Mouse (Mus musculus): Measurements from ENCODE around the gene Atxn1. TPM values are rescaled to one million over a fixed set of nuclear protein-coding genes. Genes with fewer than 3 reads are reported as not detected.

The Atxn1 gene
- polyA plus RNA-seq, 1 experiment from 2014 or later: 2.3 TPM

DNA sequence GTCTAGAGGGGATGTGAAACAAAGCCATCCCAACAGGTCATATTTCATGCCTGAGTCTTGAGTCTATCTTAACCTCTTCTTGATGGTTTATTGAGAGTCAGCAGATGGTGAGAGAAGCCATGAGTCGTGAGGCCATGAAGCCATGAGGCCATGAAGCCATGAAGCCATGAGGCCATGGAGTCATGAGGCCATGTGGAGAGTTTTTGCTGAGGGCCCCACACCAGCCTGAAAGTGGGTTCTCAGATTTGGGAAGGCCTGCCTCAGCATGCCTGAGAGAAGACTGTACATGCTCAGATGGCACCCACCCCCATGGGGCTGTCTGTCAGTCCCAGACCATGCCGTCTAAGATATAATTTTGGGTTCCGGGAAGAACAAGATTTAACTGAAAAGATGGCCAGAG, 229.0 kb downstream of the Atxn1 start:
- no peak for ATAC-seq (replicated peaks; ENCODE audit: low FRiP score)
- 90% methylated on average over 3 of the region's 3 CpGs for WGBS
- no peaks in the 10 kb centered on the region for H3K36me3 ChIP-seq (ENCODE audit: control insufficient read depth, insufficient read depth, low read length)

DNA sequence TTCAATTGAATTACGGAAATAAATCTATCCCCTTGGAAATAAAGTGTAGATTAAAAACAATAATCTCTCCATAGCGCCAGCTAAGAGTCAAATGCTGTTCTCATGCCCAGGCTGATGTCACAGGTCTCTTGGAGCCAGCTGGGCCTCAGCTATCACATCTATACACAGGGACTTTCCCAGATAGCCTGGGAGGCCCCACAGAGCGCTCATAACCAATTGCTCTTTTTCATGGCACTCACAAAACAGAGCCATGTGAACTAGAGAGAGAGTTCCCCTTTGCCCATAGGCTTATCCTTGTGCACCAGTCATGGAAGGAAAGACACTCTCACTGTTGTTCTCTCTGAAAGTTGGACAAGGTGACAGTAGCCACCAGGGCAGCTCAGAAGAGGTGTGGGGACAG, 230.3 kb downstream of the Atxn1 start:
- Histone ChIP-seq H3K9me3 (ENCODE audit: control insufficient read depth, low read length) (no peaks in the 10 kb centered on the region), H3K4me3 (ENCODE audit: low read depth, low read length) (no peak overlapping the region), H3K4me2 (no peak overlapping the region), H3K27me3 (replicated peaks; ENCODE audit: control insufficient read depth, insufficient read depth, low read length) (no peaks in the 10 kb centered on the region), H3K36me3 (ENCODE audit: control insufficient read depth, insufficient read depth, low read length) (no peaks in the 10 kb centered on the region), H3K27ac (ENCODE audit: low read depth, low read length) (no peak overlapping the region), H3K9ac (ENCODE audit: low read depth, low read length) (no peak overlapping the region), H3K4me1 (replicated peaks; ENCODE audit: control insufficient read depth, insufficient read depth, low read length) (no peaks in the 10 kb centered on the region)
- 83% methylated on average over 3 of the region's 3 CpGs for WGBS
- DNase-seq (ENCODE audit: low spot score) (no peak), ATAC-seq (replicated peaks; ENCODE audit: low FRiP score) (no peak)

More for the DNA sequence above, 229.0 kb downstream of the Atxn1 start:
- no peak overlapping the region for H3K9ac ChIP-seq (ENCODE audit: low read depth, low read length)
- no peaks in the 10 kb centered on the region for H3K9me3 ChIP-seq (ENCODE audit: control insufficient read depth, low read length)
- H3K27ac ChIP-seq (ENCODE audit: low read depth, low read length): no peak overlapping the region
- no peaks in the 10 kb centered on the region for H3K4me1 ChIP-seq (replicated peaks; ENCODE audit: control insufficient read depth, insufficient read depth, low read length)
- no peak overlapping the region for H3K4me3 ChIP-seq (ENCODE audit: low read depth, low read length)
- H3K4me2 ChIP-seq: no peak overlapping the region
- DNase-seq (ENCODE audit: low spot score): no peak
- H3K27me3 ChIP-seq (replicated peaks; ENCODE audit: control insufficient read depth, insufficient read depth, low read length): no peaks in the 10 kb centered on the region

DNA sequence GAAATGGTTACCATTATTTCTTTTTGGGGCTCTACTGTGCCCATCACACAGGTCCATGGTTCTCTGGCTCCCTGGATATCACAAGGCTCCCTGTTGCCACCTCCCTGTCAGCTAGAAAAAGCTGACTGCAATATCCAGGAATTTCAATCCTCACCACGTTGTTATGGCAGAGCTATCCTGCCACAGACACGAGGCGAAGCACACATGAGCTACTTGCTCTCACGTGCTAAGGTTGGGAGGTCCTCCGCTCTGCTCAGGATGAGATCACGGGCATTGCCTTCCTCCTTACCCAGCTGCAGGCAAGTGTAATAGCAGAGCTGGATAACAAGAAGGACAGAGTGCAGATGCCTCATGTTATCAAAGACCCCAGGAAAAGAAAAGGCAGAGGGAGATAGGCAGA, 232.2 kb downstream of the Atxn1 start:
- 69% methylated on average over 6 of the region's 6 CpGs for WGBS
- Histone ChIP-seq H3K4me1 (replicated peaks; ENCODE audit: control insufficient read depth, insufficient read depth, low read length) (no peaks in the 10 kb centered on the region), H3K4me3 (ENCODE audit: low read depth, low read length) (no peak overlapping the region), H3K9me3 (ENCODE audit: control insufficient read depth, low read length) (no peaks in the 10 kb centered on the region), H3K27ac (ENCODE audit: low read depth, low read length) (no peak overlapping the region), H3K27me3 (replicated peaks; ENCODE audit: control insufficient read depth, insufficient read depth, low read length) (no peaks in the 10 kb centered on the region), H3K36me3 (ENCODE audit: control insufficient read depth, insufficient read depth, low read length) (no peaks in the 10 kb centered on the region), H3K9ac (ENCODE audit: low read depth, low read length) (no peak overlapping the region), H3K4me2 (no peak overlapping the region)
- ATAC-seq (replicated peaks; ENCODE audit: low FRiP score) (no peak), DNase-seq (ENCODE audit: low spot score) (no peak)

DNA sequence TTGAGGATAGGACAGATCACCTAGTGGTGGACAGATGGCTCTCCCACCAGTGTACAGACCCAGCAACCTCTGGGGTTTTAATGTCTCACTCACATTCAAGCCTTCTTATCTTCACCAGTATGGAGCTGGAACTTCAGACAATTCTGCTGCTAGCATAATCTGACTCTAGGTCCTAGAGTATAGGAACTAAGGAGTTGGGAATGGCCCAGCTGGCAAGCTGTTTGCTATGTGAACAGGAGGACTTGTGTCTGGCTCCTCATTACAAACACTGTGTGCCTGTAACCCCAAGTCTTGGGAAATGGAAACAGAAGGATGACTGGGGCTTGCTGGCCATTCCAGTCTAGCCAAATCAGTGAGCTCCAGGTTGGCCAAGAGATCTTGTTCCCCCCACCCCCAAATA, 237.9 kb downstream of the Atxn1 start:
- H3K36me3 ChIP-seq (ENCODE audit: control insufficient read depth, insufficient read depth, low read length): no peaks in the 10 kb centered on the region
- no peaks in the 10 kb centered on the region for H3K4me1 ChIP-seq (replicated peaks; ENCODE audit: control insufficient read depth, insufficient read depth, low read length)
- no peak overlapping the region for H3K9ac ChIP-seq (ENCODE audit: low read depth, low read length)
- H3K9me3 ChIP-seq (ENCODE audit: control insufficient read depth, low read length): no peaks in the 10 kb centered on the region
- DNase-seq (ENCODE audit: low spot score) (no peak), ATAC-seq (replicated peaks; ENCODE audit: low FRiP score) (no peak)
- H3K4me3 ChIP-seq (ENCODE audit: low read depth, low read length): no peak overlapping the region
- no peak overlapping the region for H3K27ac ChIP-seq (ENCODE audit: low read depth, low read length)
- no peaks in the 10 kb centered on the region for H3K27me3 ChIP-seq (replicated peaks; ENCODE audit: control insufficient read depth, insufficient read depth, low read length)
- no peak overlapping the region for H3K4me2 ChIP-seq

DNA sequence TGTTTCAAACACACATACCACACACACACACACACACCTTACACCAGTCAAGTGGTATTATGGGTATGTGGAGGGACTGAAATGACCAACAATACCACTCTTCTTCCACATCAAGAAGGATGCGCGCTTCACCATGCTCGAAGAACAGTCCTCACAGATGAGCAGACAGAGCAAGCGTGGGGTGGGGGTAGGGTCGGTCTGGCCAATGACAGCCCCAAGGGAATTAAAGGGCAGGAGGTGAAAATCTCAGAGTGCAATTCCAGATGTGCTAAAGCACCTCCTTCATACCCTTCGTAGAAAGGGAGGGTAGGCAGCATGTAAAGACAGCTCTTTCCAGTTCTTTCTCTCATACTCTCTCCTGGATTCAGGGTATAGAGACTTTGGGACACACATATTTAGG, 238.6 kb downstream of the Atxn1 start:
- Histone ChIP-seq H3K27ac (ENCODE audit: low read depth, low read length) (no peak overlapping the region), H3K4me2 (no peak overlapping the region), H3K27me3 (replicated peaks; ENCODE audit: control insufficient read depth, insufficient read depth, low read length) (no peaks in the 10 kb centered on the region), H3K4me3 (ENCODE audit: low read depth, low read length) (no peak overlapping the region), H3K9me3 (ENCODE audit: control insufficient read depth, low read length) (no peaks in the 10 kb centered on the region), H3K36me3 (ENCODE audit: control insufficient read depth, insufficient read depth, low read length) (no peaks in the 10 kb centered on the region), H3K4me1 (replicated peaks; ENCODE audit: control insufficient read depth, insufficient read depth, low read length) (no peaks in the 10 kb centered on the region), H3K9ac (ENCODE audit: low read depth, low read length) (no peak overlapping the region)
- 85% methylated on average over 6 of the region's 6 CpGs for WGBS
- ATAC-seq (replicated peaks; ENCODE audit: low FRiP score) (no peak), DNase-seq (ENCODE audit: low spot score) (no peak)

DNA sequence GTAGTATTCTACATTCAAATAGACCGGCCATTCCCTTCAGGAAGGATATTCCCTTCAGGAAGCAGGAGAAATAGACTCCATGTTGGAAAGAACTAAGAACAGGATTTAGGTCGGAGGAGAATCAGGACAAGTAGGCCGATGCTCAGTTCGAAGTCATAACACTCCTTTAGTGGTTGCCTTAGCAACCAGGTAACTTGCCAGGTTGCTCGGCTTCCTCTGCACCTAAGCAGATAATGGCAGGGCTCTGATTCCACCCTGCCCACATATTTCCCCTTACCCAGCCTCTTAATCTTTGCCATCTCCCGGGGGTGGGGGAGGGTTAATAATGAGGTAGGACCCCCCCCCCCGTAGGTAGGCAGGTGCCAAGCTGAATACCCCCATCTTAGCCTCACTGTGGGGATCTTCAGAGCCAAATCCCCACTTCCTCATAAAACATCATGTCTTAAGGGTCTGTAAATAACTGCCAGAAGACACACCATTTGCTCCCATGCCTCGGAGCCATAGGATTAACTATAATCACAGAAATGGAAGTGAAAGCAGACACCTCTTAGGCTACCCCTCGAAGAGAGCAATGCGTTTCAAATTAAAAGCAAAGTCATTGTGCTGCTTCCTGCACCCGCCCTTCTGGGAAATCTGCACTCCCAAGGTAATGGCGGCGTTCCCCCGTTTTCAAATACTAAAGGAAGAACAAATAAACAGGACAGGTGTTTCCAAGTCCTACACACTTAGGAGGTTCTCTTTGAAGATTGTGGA, 240.1 kb downstream of the Atxn1 start:
- Histone ChIP-seq H3K27me3 (replicated peaks; ENCODE audit: control insufficient read depth, insufficient read depth, low read length) (no peaks in the 10 kb centered on the region), H3K4me2 (no peak overlapping the region), H3K36me3 (ENCODE audit: control insufficient read depth, insufficient read depth, low read length) (no peaks in the 10 kb centered on the region), H3K9me3 (ENCODE audit: control insufficient read depth, low read length) (no peaks in the 10 kb centered on the region), H3K9ac (ENCODE audit: low read depth, low read length) (no peak overlapping the region), H3K4me3 (ENCODE audit: low read depth, low read length) (no peak overlapping the region), H3K4me1 (replicated peaks; ENCODE audit: control insufficient read depth, insufficient read depth, low read length) (no peaks in the 10 kb centered on the region), H3K27ac (ENCODE audit: low read depth, low read length) (no peak overlapping the region)
- WGBS: 77% methylated on average over 14 of the region's 14 CpGs
- ATAC-seq (replicated peaks; ENCODE audit: low FRiP score) (no peak), DNase-seq (ENCODE audit: low spot score) (no peak)

DNA sequence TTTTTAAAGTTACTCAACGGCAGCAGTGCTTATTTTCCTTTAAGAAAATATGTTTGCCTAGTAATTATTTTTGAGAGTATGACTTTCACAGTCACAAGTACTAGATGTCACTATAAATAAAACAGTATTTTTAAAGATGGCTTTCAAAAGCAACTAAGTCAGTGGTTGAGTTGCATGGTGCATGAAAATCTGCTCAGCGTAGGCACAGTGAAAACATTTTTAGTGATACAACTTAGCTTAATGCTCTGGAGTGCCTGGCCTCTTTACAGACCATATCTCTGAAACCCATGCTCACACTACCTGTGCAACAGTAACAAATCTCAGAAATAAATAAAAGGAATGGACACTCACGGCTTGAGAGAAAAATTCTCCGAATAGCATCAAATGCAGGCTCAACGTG, 241.9 kb downstream of the Atxn1 start:
- no peak overlapping the region for H3K4me2 ChIP-seq
- WGBS: 90% methylated on average over 5 of the region's 5 CpGs

DNA sequence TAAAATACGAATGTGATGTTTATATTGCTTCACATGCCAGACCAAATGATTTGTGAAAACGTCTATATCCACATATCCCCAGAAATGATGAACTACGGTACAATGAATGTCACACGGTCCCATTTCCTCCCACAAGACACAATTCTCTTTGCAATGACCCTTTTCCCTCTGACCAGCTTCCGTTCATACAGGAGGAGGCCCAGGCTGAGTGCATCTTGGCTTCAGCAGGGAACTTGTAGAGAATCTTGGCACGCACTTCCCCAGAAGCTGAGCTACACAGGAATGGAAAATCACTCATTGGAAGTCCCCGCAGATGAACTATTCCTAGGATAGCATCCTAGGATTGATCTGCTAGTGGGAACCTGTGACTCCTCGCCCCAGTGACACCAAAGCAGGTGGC, 243.2 kb downstream of the Atxn1 start:
- Histone ChIP-seq H3K27me3 (replicated peaks; ENCODE audit: control insufficient read depth, insufficient read depth, low read length) (no peaks in the 10 kb centered on the region), H3K4me2 (no peak overlapping the region), H3K4me3 (ENCODE audit: low read depth, low read length) (no peak overlapping the region), H3K36me3 (ENCODE audit: control insufficient read depth, insufficient read depth, low read length) (no peaks in the 10 kb centered on the region; the same call in 1 of the 2 replicates), H3K9me3 (ENCODE audit: control insufficient read depth, low read length) (no peaks in the 10 kb centered on the region), H3K4me1 (replicated peaks; ENCODE audit: control insufficient read depth, insufficient read depth, low read length) (no peaks in the 10 kb centered on the region), H3K27ac (ENCODE audit: low read depth, low read length) (no peak overlapping the region), H3K9ac (ENCODE audit: low read depth, low read length) (no peak overlapping the region)
- 83% methylated on average over 8 of the region's 8 CpGs for WGBS
- ATAC-seq (replicated peaks; ENCODE audit: low FRiP score) (no peak), DNase-seq (ENCODE audit: low spot score) (no peak)

More for the DNA sequence above, 241.9 kb downstream of the Atxn1 start:
- Histone ChIP-seq H3K9me3 (ENCODE audit: control insufficient read depth, low read length) (no peaks in the 10 kb centered on the region), H3K27me3 (replicated peaks; ENCODE audit: control insufficient read depth, insufficient read depth, low read length) (no peaks in the 10 kb centered on the region), H3K4me1 (replicated peaks; ENCODE audit: control insufficient read depth, insufficient read depth, low read length) (no peaks in the 10 kb centered on the region), H3K27ac (ENCODE audit: low read depth, low read length) (no peak overlapping the region), H3K36me3 (ENCODE audit: control insufficient read depth, insufficient read depth, low read length) (no peaks in the 10 kb centered on the region; the same call in 1 of the 2 replicates), H3K9ac (ENCODE audit: low read depth, low read length) (no peak overlapping the region), H3K4me3 (ENCODE audit: low read depth, low read length) (no peak overlapping the region)
- no peak for DNase-seq (ENCODE audit: low spot score)
- ATAC-seq (replicated peaks; ENCODE audit: low FRiP score): no peak

DNA sequence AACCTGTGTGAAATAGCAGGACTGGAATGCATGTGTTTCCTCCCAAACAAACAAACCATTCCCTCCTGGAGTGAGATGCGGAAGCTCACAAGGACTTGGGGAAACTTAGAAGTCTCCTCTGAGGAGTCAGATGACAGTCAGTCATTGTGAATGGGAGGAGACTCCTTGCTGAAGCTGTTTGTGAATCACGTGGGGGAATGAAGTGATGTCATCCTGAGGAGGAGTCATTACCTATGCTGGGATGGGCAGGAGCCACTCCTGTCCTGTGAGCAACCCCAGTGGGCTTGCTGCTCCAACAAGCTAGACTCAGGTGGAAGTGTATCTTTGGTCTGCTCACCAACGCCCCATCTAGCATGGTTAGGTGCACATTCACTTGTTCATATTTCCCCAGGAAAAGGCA, 246.0 kb downstream of the Atxn1 start:
- H3K4me1 ChIP-seq (replicated peaks; ENCODE audit: control insufficient read depth, insufficient read depth, low read length): no peaks in the 10 kb centered on the region
- H3K27me3 ChIP-seq (replicated peaks; ENCODE audit: control insufficient read depth, insufficient read depth, low read length): no peaks in the 10 kb centered on the region
- no peak overlapping the region for H3K9ac ChIP-seq (ENCODE audit: low read depth, low read length)
- 49% methylated on average over 3 of the region's 3 CpGs for WGBS
- no peaks in the 10 kb centered on the region; the same call in 1 of the 2 replicates for H3K36me3 ChIP-seq (ENCODE audit: control insufficient read depth, insufficient read depth, low read length)
- no peaks in the 10 kb centered on the region for H3K9me3 ChIP-seq (ENCODE audit: control insufficient read depth, low read length)
- DNase-seq (ENCODE audit: low spot score) (no peak), ATAC-seq (replicated peaks; ENCODE audit: low FRiP score) (no peak)
- no peak overlapping the region for H3K27ac ChIP-seq (ENCODE audit: low read depth, low read length)
- H3K4me3 ChIP-seq (ENCODE audit: low read depth, low read length): no peak overlapping the region
- H3K4me2 ChIP-seq: no peak overlapping the region
